Mouse (Mus musculus): ENCODE measurements around the gene Zfp346. TPM values are rescaled to one million over a fixed set of nuclear protein-coding genes. Genes with fewer than 3 reads are reported as not detected.

Gene Zfp346
- polyA plus RNA-seq, 1 experiment, result 64.0 TPM

- peaks cover 34% of the 10 kb centered on the region for H3K36me3 ChIP-seq (ENCODE audit: control insufficient read depth, insufficient read depth)
- TF ChIP-seq E2F4 (IDR thresholded peaks at IDR 0.05; ENCODE audit: insufficient read depth), result no peak
- no peak for TF ChIP-seq MYOG (IDR thresholded peaks at IDR 0.05; ENCODE audit: control insufficient read depth in 1 of 3, insufficient read depth in 1 of 3, insufficient read length in 2 of 3, low read depth in 2 of 3)
- TF ChIP-seq TCF12 (IDR thresholded peaks at IDR 0.05; ENCODE audit: insufficient read depth, poor library complexity, severe bottlenecking), result no peak
- no peak for TF ChIP-seq POLR2AphosphoS2 (IDR thresholded peaks at IDR 0.05; ENCODE audit: insufficient read length, low read depth)
- TF ChIP-seq MYOD1 (IDR thresholded peaks at IDR 0.05; ENCODE audit: control insufficient read depth in 1 of 3, insufficient read length in 2 of 3, low read depth in 2 of 3), result no peak
- TF ChIP-seq SRF (IDR thresholded peaks at IDR 0.05; ENCODE audit: control insufficient read depth, insufficient read length, low read depth), result no peak
- TF ChIP-seq REST (IDR thresholded peaks at IDR 0.05; ENCODE audit: insufficient read depth, insufficient read length), result no peak
- TF ChIP-seq USF1 (IDR thresholded peaks at IDR 0.05; ENCODE audit: low read depth), result no peak
- TF ChIP-seq MAX (IDR thresholded peaks at IDR 0.05; ENCODE audit: low read depth), result no peak
- TF ChIP-seq TCF3 (IDR thresholded peaks at IDR 0.05; ENCODE audit: insufficient read length, low read depth), result no peak
- TF ChIP-seq CEBPB (IDR thresholded peaks at IDR 0.05; ENCODE audit: insufficient read depth, poor library complexity, severe bottlenecking), result no peak
- no peak for TF ChIP-seq POLR2A (IDR thresholded peaks at IDR 0.05; ENCODE audit: insufficient read length, low read depth)
Observed at GRCm38 (mm10) chr13:55133448-55133847, 28.3 kb downstream of the Zfp346 start, which contains the start of gene Gm17617. Gene Gm17617, minus strand, starts transcription at chr13:55133548.

GRCm38 (mm10) chr13:55135382-55135781 lies 30.3 kb downstream of the Zfp346 start:
- Histone ChIP-seq H3K79me2 (ENCODE audit: control insufficient read depth, insufficient read depth) (no peaks in the 10 kb centered on the region), H3ac (ENCODE audit: control insufficient read depth, insufficient read length) (no peak overlapping the region), H3K36me3 (ENCODE audit: control insufficient read depth, insufficient read depth) (peaks cover 16% of the 10 kb centered on the region), H3K4me3 (no peak overlapping the region), H3K4me2 (ENCODE audit: low read depth) (no peak overlapping the region), H3K27me3 (ENCODE audit: control insufficient read depth, insufficient read depth, insufficient read length) (no peaks in the 10 kb centered on the region)
- TF ChIP-seq E2F4 (IDR thresholded peaks at IDR 0.05; ENCODE audit: insufficient read depth), result no peak
- TF ChIP-seq MYOD1 (IDR thresholded peaks at IDR 0.05; ENCODE audit: control insufficient read depth in 1 of 3, insufficient read length in 2 of 3, low read depth in 2 of 3), result no peak
- peak; percentile 65 for TF ChIP-seq POLR2AphosphoS2 (IDR thresholded peaks at IDR 0.05; ENCODE audit: insufficient read length, low read depth)

More at GRCm38 (mm10) chr13:55133448-55133847, 28.3 kb downstream of the Zfp346 start, which contains the start of gene Gm17617:
- no peak within 1 kb of the TSS for H3K4me2 ChIP-seq (ENCODE audit: low read depth)
- H3K4me3 ChIP-seq, result no peak within 1 kb of the TSS
- no peaks in the 10 kb centered on the region for H3K79me2 ChIP-seq (ENCODE audit: control insufficient read depth, insufficient read depth)
- H3K27me3 ChIP-seq (ENCODE audit: control insufficient read depth, insufficient read depth, insufficient read length), result no peaks in the 10 kb centered on the region
- no peak within 1 kb of the TSS for H3ac ChIP-seq (ENCODE audit: control insufficient read depth, insufficient read length)

- Histone ChIP-seq H3ac (ENCODE audit: control insufficient read depth, insufficient read length) (no peak overlapping the region), H3K27me3 (ENCODE audit: control insufficient read depth, insufficient read depth, insufficient read length) (no peaks in the 10 kb centered on the region), H3K4me3 (no peak overlapping the region), H3K79me2 (ENCODE audit: control insufficient read depth, insufficient read depth) (no peaks in the 10 kb centered on the region), H3K36me3 (ENCODE audit: control insufficient read depth, insufficient read depth) (no peaks in the 10 kb centered on the region), H3K4me2 (ENCODE audit: low read depth) (no peak overlapping the region)
- TF ChIP-seq MAX (IDR thresholded peaks at IDR 0.05; ENCODE audit: low read depth) (no peak), SRF (IDR thresholded peaks at IDR 0.05; ENCODE audit: control insufficient read depth, insufficient read length, low read depth) (no peak), TCF3 (IDR thresholded peaks at IDR 0.05; ENCODE audit: insufficient read length, low read depth) (no peak), POLR2AphosphoS2 (IDR thresholded peaks at IDR 0.05; ENCODE audit: insufficient read length, low read depth) (no peak), USF1 (IDR thresholded peaks at IDR 0.05; ENCODE audit: low read depth) (no peak), POLR2A (IDR thresholded peaks at IDR 0.05; ENCODE audit: insufficient read length, low read depth) (no peak), CEBPB (IDR thresholded peaks at IDR 0.05; ENCODE audit: insufficient read depth, poor library complexity, severe bottlenecking) (no peak), MYOG (IDR thresholded peaks at IDR 0.05; ENCODE audit: control insufficient read depth in 1 of 3, insufficient read depth in 1 of 3, insufficient read length in 2 of 3, low read depth in 2 of 3) (no peak), REST (IDR thresholded peaks at IDR 0.05; ENCODE audit: insufficient read depth, insufficient read length) (no peak), TCF12 (IDR thresholded peaks at IDR 0.05; ENCODE audit: insufficient read depth, poor library complexity, severe bottlenecking) (no peak), MYOD1 (IDR thresholded peaks at IDR 0.05; ENCODE audit: control insufficient read depth in 1 of 3, insufficient read length in 2 of 3, low read depth in 2 of 3) (no peak), E2F4 (IDR thresholded peaks at IDR 0.05; ENCODE audit: insufficient read depth) (no peak)
Observed at GRCm38 (mm10) chr13:55140271-55140670, 35.2 kb downstream of the Zfp346 start.

GRCm38 (mm10) chr13:55152621-55153415 lies 47.7 kb downstream of the Zfp346 start, which contains the start of gene Fgfr4:
Gene Fgfr4, plus strand, starts transcription at chr13:55152640.
- Histone ChIP-seq H3K4me3 (peak within 1 kb of the TSS; percentile 13), H3ac (ENCODE audit: control insufficient read depth, insufficient read length) (no peak within 1 kb of the TSS), H3K79me2 (ENCODE audit: control insufficient read depth, insufficient read depth) (no peaks in the 10 kb centered on the region), H3K36me3 (ENCODE audit: control insufficient read depth, insufficient read depth) (no peaks in the 10 kb centered on the region), H3K27me3 (ENCODE audit: control insufficient read depth, insufficient read depth, insufficient read length) (no peaks in the 10 kb centered on the region), H3K4me2 (ENCODE audit: low read depth) (peak within 1 kb of the TSS; percentile 34)
- TF ChIP-seq POLR2A (IDR thresholded peaks at IDR 0.05; ENCODE audit: insufficient read length, low read depth) (peak; percentile 23), E2F4 (IDR thresholded peaks at IDR 0.05; ENCODE audit: insufficient read depth) (no peak), TCF3 (IDR thresholded peaks at IDR 0.05; ENCODE audit: insufficient read length, low read depth) (no peak), SRF (IDR thresholded peaks at IDR 0.05; ENCODE audit: control insufficient read depth, insufficient read length, low read depth) (no peak), TCF12 (IDR thresholded peaks at IDR 0.05; ENCODE audit: insufficient read depth, poor library complexity, severe bottlenecking) (no peak)

- H3K27me3 ChIP-seq (ENCODE audit: control insufficient read depth, insufficient read depth, insufficient read length), result no peaks in the 10 kb centered on the region
- H3K36me3 ChIP-seq (ENCODE audit: control insufficient read depth, insufficient read depth), result no peaks in the 10 kb centered on the region
- H3ac ChIP-seq (ENCODE audit: control insufficient read depth, insufficient read length), result no peak overlapping the region
- TF ChIP-seq REST (IDR thresholded peaks at IDR 0.05; ENCODE audit: insufficient read depth, insufficient read length), result no peak
- no peaks in the 10 kb centered on the region for H3K79me2 ChIP-seq (ENCODE audit: control insufficient read depth, insufficient read depth)
- no peak overlapping the region for H3K4me3 ChIP-seq
- H3K4me2 ChIP-seq (ENCODE audit: low read depth), result no peak overlapping the region
Observed at GRCm38 (mm10) chr13:55153951-55154350, 48.8 kb downstream of the Zfp346 start.
